Mouse (Mus musculus): ENCODE results near the gene Gstm4.

Gene Gstm4

GRCm38 (mm10) chr3:108044394-108045140, at the start of gene Gstm4:
Gstm4 (minus strand) TSS chr3:108044894.
- peak; percentile 89 for DNase-seq (ENCODE audit: low spot score in 2 of 2)

- no peak for DNase-seq (ENCODE audit: low spot score in 2 of 2)
Observed at GRCm38 (mm10) chr3:108094146-108094545, 49.5 kb upstream of the Gstm4 start.

DNA sequence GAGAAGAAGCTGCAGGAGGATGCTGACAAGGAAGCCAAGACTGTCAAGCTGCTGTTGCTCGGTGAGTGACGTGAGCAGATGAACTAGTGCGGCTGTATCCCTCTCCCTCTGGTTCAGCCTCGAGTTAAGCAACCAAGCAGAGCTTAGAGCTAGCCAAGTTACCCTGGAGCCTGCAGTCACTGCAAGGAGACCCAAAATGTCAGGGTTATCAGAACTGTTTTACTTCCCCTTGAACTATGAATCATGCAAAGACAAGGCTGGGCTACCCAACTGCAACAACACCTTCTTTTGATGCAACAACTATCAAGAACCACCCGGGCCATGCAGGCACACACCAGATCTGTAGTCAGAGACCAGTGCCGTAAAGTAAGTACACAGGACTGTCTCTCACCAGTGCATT, 48.6 kb upstream of the Gstm4 start:
- no peak for DNase-seq (ENCODE audit: low spot score in 2 of 2)

- no peak for DNase-seq (ENCODE audit: low spot score in 2 of 2)
Observed at GRCm38 (mm10) chr3:108092536-108093115, 47.9 kb upstream of the Gstm4 start, which contains the start of gene Gnat2. Gnat2 (plus strand) TSS chr3:108092789.

GRCm38 (mm10) chr3:108092030-108092429, 47.3 kb upstream of the Gstm4 start:
- no peak for DNase-seq (ENCODE audit: low spot score in 2 of 2)

DNA sequence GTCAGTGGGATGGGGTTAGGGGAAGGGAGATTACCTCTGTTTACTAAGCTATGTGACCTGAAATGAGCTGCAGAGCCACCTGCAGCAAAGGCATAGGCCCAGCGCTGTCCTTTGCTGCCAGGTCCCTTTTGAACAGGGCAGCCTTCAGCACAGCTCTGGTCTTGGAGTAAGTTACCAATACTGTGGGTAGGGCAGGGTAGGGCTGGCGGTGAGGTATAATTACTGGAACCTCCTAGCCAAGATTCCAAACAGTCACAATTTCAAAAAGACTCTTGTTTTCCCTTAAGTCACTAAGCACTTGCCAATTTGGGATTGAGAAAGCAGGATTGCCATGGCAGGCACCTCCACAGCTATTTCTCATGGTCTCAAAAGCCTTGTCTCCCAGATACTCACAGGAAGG, 45.9 kb upstream of the Gstm4 start:
- no peak for DNase-seq (ENCODE audit: low spot score in 2 of 2)

GRCm38 (mm10) chr3:108089916-108090315, 45.2 kb upstream of the Gstm4 start:
- peak in 1 of 2 experiments; percentile 29 for DNase-seq (ENCODE audit: low spot score in 2 of 2)

- no peak for DNase-seq (ENCODE audit: low spot score in 2 of 2)
Observed at GRCm38 (mm10) chr3:108088842-108089380, 44.2 kb upstream of the Gstm4 start.

DNA sequence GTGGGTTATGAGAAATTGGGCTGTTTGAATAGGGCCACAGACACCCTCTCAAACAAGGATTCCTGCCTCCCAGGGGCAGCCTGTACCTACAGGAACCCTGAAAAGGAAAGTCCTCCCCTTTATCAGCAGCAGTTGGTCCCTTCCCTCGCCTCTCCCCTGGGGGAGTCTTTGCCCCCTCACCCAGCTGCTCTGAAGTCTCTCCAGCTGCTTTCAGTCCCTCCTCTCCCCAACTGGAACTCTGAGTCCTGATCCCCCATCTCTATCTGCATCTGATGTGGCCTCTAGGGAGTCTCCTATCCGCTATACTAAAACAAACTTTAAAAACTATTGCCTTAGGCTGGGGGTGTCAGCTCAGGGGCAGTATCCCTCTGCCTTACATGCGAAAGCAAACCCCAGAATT, 42.6 kb upstream of the Gstm4 start:
- DNase-seq (ENCODE audit: low spot score in 2 of 2), result no peak

GRCm38 (mm10) chr3:108086470-108086979, 41.8 kb upstream of the Gstm4 start, which contains the start of gene Ampd2:
Ampd2 (minus strand) TSS chr3:108086651.
- no peak for DNase-seq (ENCODE audit: low spot score in 2 of 2)

DNA sequence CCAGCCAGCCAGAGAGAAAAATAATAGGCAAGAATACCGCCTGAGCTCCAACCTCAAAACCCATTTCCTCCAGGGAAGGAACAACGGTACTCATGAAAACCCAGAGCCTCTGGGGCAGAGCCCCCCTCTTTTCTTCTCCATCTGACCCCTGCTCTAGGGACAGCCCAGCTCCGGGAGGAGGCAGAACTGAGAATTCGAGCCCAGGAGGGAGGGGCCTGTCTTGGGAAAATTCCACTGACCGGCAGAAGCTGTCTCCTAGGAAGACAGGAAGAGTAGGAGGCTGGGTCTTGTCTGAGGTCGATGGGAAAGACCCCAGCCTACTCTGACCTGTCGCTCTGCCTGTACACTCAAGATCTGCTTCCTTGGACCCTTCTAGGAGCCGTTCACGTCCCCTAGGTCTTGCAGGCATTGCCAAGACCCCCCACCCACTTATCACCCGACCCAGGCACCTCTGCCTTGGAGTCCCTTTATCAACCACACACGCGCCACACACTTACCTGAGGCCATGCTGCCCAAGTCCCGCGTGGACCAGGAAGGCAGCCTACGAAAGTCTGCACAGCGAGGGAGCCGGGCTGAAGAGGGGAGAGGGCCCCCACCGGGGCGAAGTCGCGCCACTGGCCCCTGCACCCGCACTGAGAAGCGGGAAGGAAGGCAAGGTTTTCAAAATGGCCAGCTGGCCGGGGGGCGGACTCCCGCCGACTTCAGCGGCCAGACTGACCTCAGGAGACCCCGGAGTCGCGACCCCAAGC, 41.2 kb upstream of the Gstm4 start:
- DNase-seq (ENCODE audit: low spot score in 2 of 2), result no peak

- peak; percentile 90 to 91 for DNase-seq (ENCODE audit: low spot score in 2 of 2)
Observed at GRCm38 (mm10) chr3:108085281-108085720, 40.6 kb upstream of the Gstm4 start.

- DNase-seq (ENCODE audit: low spot score in 2 of 2), result no peak
Observed at GRCm38 (mm10) chr3:108084767-108085270, 40.1 kb upstream of the Gstm4 start.

GRCm38 (mm10) chr3:108083904-108084407, 39.3 kb upstream of the Gstm4 start:
- no peak for DNase-seq (ENCODE audit: low spot score in 2 of 2)

- no peak for DNase-seq (ENCODE audit: low spot score in 2 of 2)
Observed at GRCm38 (mm10) chr3:108083161-108083560, 38.5 kb upstream of the Gstm4 start.

DNA sequence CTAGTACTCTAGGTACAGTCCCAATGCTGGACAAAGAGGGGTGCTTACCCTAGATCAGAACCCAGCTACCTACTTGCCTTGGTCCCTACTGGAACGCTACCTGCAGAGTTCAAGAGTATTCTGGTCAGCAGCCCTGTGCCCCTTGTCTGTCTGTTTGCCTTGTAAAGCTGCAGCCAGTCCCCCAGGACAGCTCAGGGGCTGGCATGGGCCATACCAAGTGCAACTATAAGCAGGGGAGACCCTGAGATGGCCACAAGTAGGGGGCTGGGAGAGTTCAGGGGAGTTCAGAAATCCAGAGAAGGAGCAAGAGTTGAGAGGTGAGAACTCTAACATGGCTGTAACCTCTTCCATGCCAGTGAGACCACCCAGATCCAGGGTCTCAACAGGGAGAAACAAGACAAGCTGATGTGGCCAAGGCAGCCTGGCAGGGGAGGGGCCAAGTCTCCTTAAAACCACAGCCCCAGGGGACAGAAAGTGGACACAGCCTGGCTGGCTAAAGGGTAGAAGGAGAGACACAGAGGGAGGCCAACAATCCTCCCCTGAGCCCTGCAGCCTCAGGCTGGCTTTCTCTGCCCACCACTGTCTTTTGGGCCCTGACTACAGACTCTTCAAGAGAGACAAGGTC, 37.7 kb upstream of the Gstm4 start:
- DNase-seq (ENCODE audit: low spot score in 2 of 2), result no peak

DNA sequence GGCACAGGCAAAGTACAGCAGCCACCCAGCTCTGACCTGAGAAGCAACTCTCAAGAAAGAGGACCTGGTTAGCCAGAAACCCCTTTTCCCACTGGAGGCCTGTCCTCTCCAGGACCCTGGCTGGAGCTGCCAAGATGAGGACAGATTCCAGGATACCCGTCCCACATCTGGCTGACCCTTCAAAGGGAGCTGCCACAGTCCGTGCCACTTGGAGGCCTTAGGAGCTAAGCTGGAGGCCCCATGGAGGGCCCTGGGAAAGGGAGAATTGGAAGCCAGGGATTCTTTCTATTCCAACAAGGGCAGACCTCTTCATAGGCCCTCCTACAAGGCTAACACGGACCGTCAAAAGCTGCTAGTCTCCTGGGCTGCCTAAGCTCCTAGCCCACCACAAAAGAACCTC, 37.0 kb upstream of the Gstm4 start:
- DNase-seq (ENCODE audit: low spot score in 2 of 2), result no peak

DNA sequence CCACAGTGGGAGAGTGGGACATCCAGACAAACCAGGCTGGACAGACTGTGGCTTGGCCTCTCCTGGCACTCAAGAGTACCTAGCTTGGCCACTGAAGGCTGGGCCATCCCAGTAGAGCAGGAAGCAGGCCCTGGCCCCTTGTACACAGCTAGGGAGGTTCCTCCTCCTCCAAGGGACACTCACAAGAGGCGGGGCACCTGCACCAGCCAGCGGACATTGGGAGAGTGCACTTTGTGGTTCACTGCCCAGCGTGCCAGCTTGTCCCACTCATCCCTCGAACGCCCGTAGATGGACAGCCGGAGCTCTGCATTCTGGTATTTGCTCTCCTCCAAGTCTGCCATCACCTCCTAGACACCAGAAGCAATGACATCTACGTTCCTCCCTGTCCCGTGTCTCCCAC, 32.1 kb upstream of the Gstm4 start:
- no peak for DNase-seq (ENCODE audit: low spot score in 2 of 2)

DNA sequence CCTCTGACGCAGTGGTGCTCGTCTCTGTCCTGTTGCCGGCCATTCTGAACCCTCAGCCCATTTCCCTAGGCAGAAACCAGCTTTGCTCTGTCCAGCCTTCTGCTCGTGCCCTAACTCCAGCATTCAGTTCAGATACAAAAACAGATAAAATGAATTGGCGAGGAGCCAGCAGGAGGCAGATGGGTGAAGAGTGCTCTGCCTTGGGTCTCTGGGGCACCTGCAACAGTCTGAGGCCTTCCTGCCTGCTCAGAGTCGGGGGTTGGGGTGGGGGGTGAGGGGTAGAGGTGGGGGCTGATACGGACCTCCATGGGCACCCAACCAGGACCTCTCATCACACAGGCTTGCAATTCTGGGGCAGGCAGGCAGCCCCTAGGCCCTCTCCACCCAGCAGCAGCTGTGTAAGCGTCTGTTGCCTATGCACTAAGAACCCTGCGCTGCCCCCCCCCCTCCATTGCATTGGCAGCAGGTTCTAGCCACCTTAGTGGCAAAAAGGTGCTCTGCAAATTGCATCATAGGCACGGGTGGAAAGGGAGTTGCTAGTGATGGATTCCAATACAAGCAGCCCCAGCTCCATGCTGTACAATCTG, 28.4 kb upstream of the Gstm4 start:
- no peak for DNase-seq (ENCODE audit: low spot score in 2 of 2)
